Mouse (Mus musculus) midbrain, embryonic 14.5 days (tissue): ENCODE results near the gene Cd6. TPM values are rescaled to one million over a fixed set of nuclear protein-coding genes. Genes with fewer than 3 reads are reported as not detected.

Experiments used
- ATAC-seq: fragments of 200-750 bp; cut with Nextera tagmentation; 2 replicates; pipeline ENCODE4 v1.8.0; 2017; ENCODE audit warnings: moderate number of reproducible peaks, moderate library complexity; ENCODE audit not compliant: low FRiP score, low TSS enrichment
- DNase-seq: peaks from one replicate; pipeline ENCODE4 v3.0.0-alpha.2; 2015
- H3K27ac ChIP-seq: fragments of 300-500 bp; sonication (generic); replicated peaks from 2 replicates; pipeline ENCODE4 v1.5.1; 2014; ENCODE audit warnings: mild to moderate bottlenecking, low read depth, low read length, moderate library complexity
- H3K27me3 ChIP-seq: fragments of 300-500 bp; sonication (generic); 2 replicates; pipeline ENCODE4 v1.6.1; 2014; ENCODE audit warnings: low read length, control low read depth, mixed read lengths; ENCODE audit not compliant: control insufficient read depth, insufficient read depth
- H3K36me3 ChIP-seq: fragments of 300-500 bp; sonication (generic); 2 replicates; pipeline ENCODE4 v1.6.1; 2014; ENCODE audit warnings: low read length, control low read depth; ENCODE audit not compliant: control insufficient read depth, insufficient read depth
- H3K4me1 ChIP-seq: fragments of 300-500 bp; sonication (generic); 2 replicates; pipeline ENCODE4 v1.6.1; 2014; ENCODE audit warnings: mild to moderate bottlenecking, antibody characterized with exemption, low read length, control low read depth; ENCODE audit not compliant: control insufficient read depth, insufficient read depth
- H3K4me2 ChIP-seq: fragments of 300-500 bp; sonication (generic); 2 replicates; pipeline ENCODE4 v1.6.1; 2014; ENCODE audit warnings: mild to moderate bottlenecking, low read length, moderate library complexity
- H3K4me3 ChIP-seq: fragments of 300-500 bp; sonication (generic); replicated peaks from 2 replicates; pipeline ENCODE4 v1.5.1; 2014; ENCODE audit warnings: low read depth, low read length
- H3K9ac ChIP-seq: fragments of 300-500 bp; sonication (generic); replicated peaks from 2 replicates; pipeline ENCODE4 v1.6.1; 2014; ENCODE audit warnings: mild to moderate bottlenecking, low read length, moderate library complexity
- H3K9me3 ChIP-seq: fragments of 300-500 bp; sonication (generic); 2 replicates; pipeline ENCODE4 v1.6.1; 2016; ENCODE audit warnings: low read length, control low read depth, mixed read lengths; ENCODE audit not compliant: control insufficient read depth
- WGBS: fragments of 180-500 bp; shearing (Covaris S2); extraction: QIAGEN DNeasy Blood & Tissue Kit; methylation state at CpG from one replicate; pipeline ENCODE4 v1.1.7; 2014; 5-methylcytosine and 5-hydroxymethylcytosine counted together
- polyA plus RNA-seq: library from polyadenylated mRNA; unstranded; fragments of >200 nt; fragmentation: Nextera tagmentation; extraction: Ambion mirVana; gene quantifications from 2 replicates; pipeline ENCODE4 v1.2.1, GENCODE M21; 2014

The Cd6 gene
- not detected in 2 replicates for polyA plus RNA-seq

- no peak for ATAC-seq
- DNase-seq: no peak
- Histone ChIP-seq H3K36me3 (no peaks in the 10 kb centered on the region), H3K4me1 (no peaks in the 10 kb centered on the region), H3K4me2 (no peak within 1 kb of the TSS), H3K9me3 (no peaks in the 10 kb centered on the region), H3K9ac (no peak within 1 kb of the TSS), H3K27ac (no peak within 1 kb of the TSS), H3K4me3 (no peak within 1 kb of the TSS), H3K27me3 (no peaks in the 10 kb centered on the region)
- 92% methylated on average over 16 of the region's 16 CpGs for WGBS
Measured at GRCm38 (mm10) chr19:10829436-10830175, at the start of gene Cd6. Gene Cd6, minus strand, starts transcription at chr19:10830058.

- no peak for DNase-seq
- Histone ChIP-seq H3K27me3 (no peaks in the 10 kb centered on the region), H3K9ac (no peak overlapping the region), H3K4me1 (peaks cover 19% of the 10 kb centered on the region), H3K4me3 (no peak overlapping the region), H3K36me3 (peaks cover 17% of the 10 kb centered on the region), H3K27ac (no peak overlapping the region), H3K4me2 (no peak overlapping the region), H3K9me3 (no peaks in the 10 kb centered on the region)
- WGBS: 95% methylated on average over 7 of the region's 7 CpGs
- ATAC-seq: no peak
Measured at GRCm38 (mm10) chr19:10878201-10878837, 48.5 kb upstream of the Cd6 start.

- no peak for ATAC-seq
- H3K4me3 ChIP-seq: no peak overlapping the region
- DNase-seq: no peak
- no peak overlapping the region for H3K27ac ChIP-seq
- H3K36me3 ChIP-seq: peaks cover 40% of the 10 kb centered on the region
- peaks cover 21% of the 10 kb centered on the region for H3K4me1 ChIP-seq
- H3K9ac ChIP-seq: no peak overlapping the region
- H3K27me3 ChIP-seq: no peaks in the 10 kb centered on the region
- no peaks in the 10 kb centered on the region for H3K9me3 ChIP-seq
- H3K4me2 ChIP-seq: no peak overlapping the region
- WGBS: 81% methylated on average over 14 of the region's 14 CpGs
Measured at GRCm38 (mm10) chr19:10871328-10871961, 41.6 kb upstream of the Cd6 start.

DNA sequence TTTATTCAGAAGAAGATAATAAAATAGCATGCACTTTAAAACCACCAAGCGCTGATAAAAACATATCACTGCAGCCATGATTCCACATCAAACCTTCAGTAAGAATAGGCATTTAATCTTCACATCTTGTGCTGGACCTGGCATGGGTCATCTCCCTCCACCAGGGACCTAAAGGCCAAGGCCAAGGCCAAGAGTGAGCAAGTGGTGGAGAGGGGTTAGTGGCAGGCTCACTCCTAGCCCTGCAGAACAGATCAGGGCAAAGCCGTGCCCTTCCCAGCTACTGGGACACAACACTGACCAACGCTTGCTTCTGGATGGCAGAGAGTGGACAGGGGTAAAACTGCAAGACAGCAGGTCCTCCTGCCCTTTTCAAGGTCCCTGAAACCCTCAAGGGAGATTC, 40.8 kb upstream of the Cd6 start:
- no peak overlapping the region for H3K4me3 ChIP-seq
- WGBS: 88% methylated on average over 3 of the region's 3 CpGs
- no peak overlapping the region for H3K27ac ChIP-seq
- peaks cover 21% of the 10 kb centered on the region for H3K4me1 ChIP-seq
- no peaks in the 10 kb centered on the region for H3K9me3 ChIP-seq
- peaks cover 46% of the 10 kb centered on the region for H3K36me3 ChIP-seq
- DNase-seq (no peak), ATAC-seq (no peak)
- no peak overlapping the region for H3K4me2 ChIP-seq
- no peaks in the 10 kb centered on the region for H3K27me3 ChIP-seq
- H3K9ac ChIP-seq: no peak overlapping the region

- ATAC-seq: peak; percentile 44; the same call in 1 of the 2 replicates
- peak within 1 kb of the TSS; percentile 86 for H3K27ac ChIP-seq
- peaks cover 21% of the 10 kb centered on the region for H3K4me1 ChIP-seq
- no peaks in the 10 kb centered on the region for H3K27me3 ChIP-seq
- H3K36me3 ChIP-seq: peaks cover 53% of the 10 kb centered on the region
- peak within 1 kb of the TSS; percentile 97 for H3K4me3 ChIP-seq
- peak within 1 kb of the TSS; percentile 81 for H3K9ac ChIP-seq
- peak within 1 kb of the TSS; percentile 78 for H3K4me2 ChIP-seq
- DNase-seq: no peak
- H3K9me3 ChIP-seq: no peaks in the 10 kb centered on the region
- 1% methylated on average over 8 of the region's 8 CpGs for WGBS
Measured at GRCm38 (mm10) chr19:10869886-10870527, 40.1 kb upstream of the Cd6 start, which contains the start of gene Tmem132a. Gene Tmem132a, minus strand, starts transcription at chr19:10869940.

GRCm38 (mm10) chr19:10869241-10869885, 39.5 kb upstream of the Cd6 start:
- Histone ChIP-seq H3K27me3 (no peaks in the 10 kb centered on the region), H3K4me1 (peaks cover 21% of the 10 kb centered on the region), H3K4me3 (peak overlapping the region; percentile 97), H3K27ac (peak overlapping the region; percentile 86), H3K9me3 (no peaks in the 10 kb centered on the region), H3K36me3 (peaks cover 60% of the 10 kb centered on the region), H3K4me2 (peak overlapping the region; percentile 78), H3K9ac (peak overlapping the region; percentile 81)
- DNase-seq (peak; percentile 94), ATAC-seq (peak; percentile 93)
- WGBS: under 1% methylated on average over 40 of the region's 43 CpGs

GRCm38 (mm10) chr19:10868623-10869141, 38.8 kb upstream of the Cd6 start:
- WGBS: under 1% methylated on average over 17 of the region's 17 CpGs
- DNase-seq: peak; percentile 54
- peaks cover 21% of the 10 kb centered on the region for H3K4me1 ChIP-seq
- no peaks in the 10 kb centered on the region for H3K9me3 ChIP-seq
- no peaks in the 10 kb centered on the region for H3K27me3 ChIP-seq
- H3K4me3 ChIP-seq: peak overlapping the region; percentile 97
- H3K4me2 ChIP-seq: peak overlapping the region; percentile 78
- H3K36me3 ChIP-seq: peaks cover 60% of the 10 kb centered on the region
- peak; percentile 21; the same call in 1 of the 2 replicates for ATAC-seq
- peak overlapping the region; percentile 81 for H3K9ac ChIP-seq
- H3K27ac ChIP-seq: peak overlapping the region; percentile 86
